Mouse (Mus musculus): ENCODE results near the gene Xrcc1.

DNA sequence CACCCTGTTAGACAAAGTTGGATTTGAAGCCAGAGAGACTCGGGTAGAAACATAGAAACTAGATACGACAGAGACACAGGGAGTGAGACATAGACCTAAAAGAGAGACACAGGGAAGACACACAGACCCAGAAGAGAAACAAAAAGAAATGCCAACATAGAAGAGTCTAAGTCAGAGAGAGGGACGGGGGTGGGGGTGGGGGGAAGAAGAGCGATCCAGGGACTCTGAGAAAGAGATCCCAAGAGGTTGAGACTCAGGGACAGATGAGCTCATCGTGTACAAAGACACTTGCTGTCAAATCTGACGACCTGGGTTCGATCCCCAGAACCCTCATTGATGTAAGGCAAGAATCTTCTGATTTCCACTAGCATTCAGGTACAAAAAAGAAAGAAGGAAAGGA is 65.6 kb downstream of the Xrcc1 start:
- TF ChIP-seq POLR2A (IDR thresholded peaks at IDR 0.05; ENCODE audit: extremely low read depth, insufficient read depth, low read length) (no peak), CTCF (IDR thresholded peaks at IDR 0.05; ENCODE audit: low read depth, low read length) (no peak)
